Mouse (Mus musculus) layer of hippocampus, adult 2 months (tissue): ENCODE results near the gene Mmab. TPM values are rescaled to one million over a fixed set of nuclear protein-coding genes. Genes with fewer than 3 reads are reported as not detected.

ENCODE experiments used
- DNase-seq, 2 experiments: peaks; one replicate each; pipeline ENCODE4 v3.0.0; 2022; ENCODE audit warnings: low spot score in 2 of 2
- H3K27ac ChIP-seq: fragments of 200-600 bp; 2 replicates; pipeline ENCODE4 v1.8.1; 2022
- H3K4me3 ChIP-seq: fragments of 200-600 bp; 2 replicates; pipeline ENCODE4 v1.8.1; 2022; ENCODE audit warnings: mild to moderate bottlenecking
- CTCF ChIP-seq: fragments of 200-600 bp; conservative IDR thresholded peaks from 2 replicates; pipeline ENCODE4 v1.8.1; 2022; ENCODE audit warnings: antibody characterized with exemption, mild to moderate bottlenecking, moderate library complexity
- total RNA-seq, 2 experiments: library from RNA; stranded (reverse); gene quantifications; 2 replicates each; pipeline ENCODE4 v1.2.3; 2021

Mmab gene
- total RNA-seq, 2 experiments from 2014 or later = 18.6 to 20.4 TPM

DNA sequence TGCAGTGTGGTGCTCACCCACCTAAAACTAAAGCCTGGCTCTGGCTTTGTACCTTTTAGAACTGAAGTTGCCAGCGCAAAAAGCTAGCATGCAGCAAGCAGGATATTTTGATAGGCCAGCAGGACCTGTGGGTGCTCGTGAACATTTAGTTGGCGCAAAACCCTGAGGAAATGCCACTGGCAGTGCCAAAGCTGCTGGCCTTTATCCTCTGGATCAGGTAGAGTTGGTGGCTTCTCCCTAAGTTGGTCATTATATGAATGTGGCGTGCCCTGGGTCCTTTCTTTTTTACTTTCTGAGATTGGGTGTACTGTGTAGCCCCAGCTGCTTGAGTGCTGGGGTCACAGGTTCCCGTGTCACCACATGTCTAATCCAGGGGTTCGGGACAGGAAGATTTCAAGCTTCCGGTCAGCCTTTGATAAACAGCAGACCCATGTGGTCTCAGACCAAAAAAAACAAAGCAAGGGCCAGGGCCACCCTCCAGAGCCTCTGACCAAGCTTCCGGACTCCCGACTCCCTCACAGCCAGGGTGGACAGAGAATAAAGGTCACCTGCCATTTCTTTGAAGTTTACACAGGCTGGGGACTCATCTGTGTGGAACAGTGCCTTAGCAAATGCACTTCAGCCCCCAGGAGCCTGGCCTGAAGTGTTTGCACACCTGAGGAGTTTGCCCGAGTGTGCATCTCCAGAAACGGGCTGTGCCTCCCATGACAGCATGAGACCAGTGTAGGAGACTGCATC, 22.1 kb downstream of the Mmab start:
- Histone ChIP-seq H3K27ac (no peak overlapping the region), H3K4me3 (no peak overlapping the region)
- DNase-seq = no peak
- TF ChIP-seq CTCF = no peak

GRCm38 (mm10) chr5:114418541-114418940, 25.3 kb downstream of the Mmab start:
- Histone ChIP-seq H3K4me3 (no peak overlapping the region), H3K27ac (no peak overlapping the region)
- TF ChIP-seq CTCF = peak; percentile 68
- DNase-seq = no peak

DNA sequence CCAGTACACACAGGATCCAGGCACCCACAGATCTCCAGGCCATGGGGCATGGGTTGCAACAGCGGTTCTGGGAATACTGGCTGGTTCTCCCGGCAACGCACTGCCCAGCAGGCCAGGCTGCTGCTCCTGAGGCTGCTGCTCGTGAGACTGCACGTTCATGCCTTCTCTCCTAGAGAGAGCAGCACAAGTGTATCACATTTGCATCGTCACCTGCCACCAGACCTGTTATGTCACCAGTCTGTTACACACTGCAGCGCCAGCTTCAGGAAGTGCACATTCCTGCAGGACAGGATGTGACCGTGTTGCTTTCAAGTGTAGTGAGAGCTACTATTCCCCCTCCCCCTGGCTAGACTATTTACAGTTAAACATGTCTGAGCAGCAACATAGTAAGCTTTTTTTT, 27.0 kb downstream of the Mmab start:
- peak; percentile 20; the same call in 1 of the 2 replicates for TF ChIP-seq CTCF
- Histone ChIP-seq H3K27ac (no peak overlapping the region), H3K4me3 (no peak overlapping the region)
- no peak for DNase-seq

DNA sequence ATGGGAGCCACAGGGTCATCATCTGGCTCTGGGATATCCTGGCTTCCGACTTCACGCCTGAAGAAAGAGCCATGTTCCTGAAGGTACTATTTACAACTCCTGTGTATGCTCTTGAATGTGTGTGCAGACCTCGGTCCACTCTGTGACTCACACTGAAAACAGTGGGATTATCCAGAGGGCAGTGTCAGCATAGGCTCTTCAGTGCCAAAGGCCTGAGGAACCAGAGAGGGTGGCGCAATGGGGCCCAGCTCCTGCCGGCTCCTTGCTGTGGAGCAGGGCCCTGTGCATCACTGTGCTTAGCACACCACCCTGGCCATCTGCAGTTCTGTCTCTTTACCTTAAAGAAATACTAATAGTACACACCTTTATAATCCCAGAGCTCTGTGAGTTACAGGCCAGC, 28.3 kb downstream of the Mmab start:
- Histone ChIP-seq H3K4me3 (no peak overlapping the region), H3K27ac (peak overlapping the region; percentile 76; the same call in 1 of the 2 replicates)
- DNase-seq = no peak
- no peak for TF ChIP-seq CTCF

DNA sequence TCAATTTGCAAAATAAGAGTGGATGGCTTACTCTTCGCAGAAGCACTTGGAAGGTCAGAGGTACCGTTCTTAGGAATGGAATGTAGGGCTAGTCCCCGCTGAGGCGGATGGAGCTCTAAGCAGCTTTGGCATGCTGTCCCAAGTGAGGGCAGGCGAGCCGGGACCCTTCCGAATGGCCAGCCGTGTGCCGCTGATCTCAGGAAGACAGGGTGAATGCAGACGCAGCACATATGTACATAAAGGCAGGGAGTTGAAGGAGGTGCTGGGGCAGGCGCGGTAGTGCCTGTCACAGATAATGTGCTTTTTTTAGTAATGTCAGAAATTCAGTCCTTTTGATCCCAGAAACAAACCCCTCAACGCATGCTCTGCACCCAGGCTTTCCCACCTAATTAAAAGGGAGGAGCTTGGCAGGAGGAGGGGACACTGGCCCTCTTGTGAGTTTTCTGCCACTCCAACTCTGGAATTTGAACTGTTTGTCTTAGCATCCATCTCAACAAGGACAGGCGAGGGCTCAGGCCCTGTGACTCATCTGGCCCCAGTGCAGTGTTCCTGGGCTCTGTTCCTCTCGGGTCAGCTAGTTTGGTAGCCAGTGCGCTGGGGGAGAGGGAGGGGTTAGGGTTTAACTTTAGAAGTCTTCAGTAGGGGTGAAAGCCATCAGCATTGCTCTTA, 30.7 kb downstream of the Mmab start:
- H3K27ac ChIP-seq = no peak overlapping the region
- TF ChIP-seq CTCF = no peak
- H3K4me3 ChIP-seq = no peak overlapping the region
- no peak for DNase-seq

GRCm38 (mm10) chr5:114412361-114412998, 31.4 kb downstream of the Mmab start:
- no peak for DNase-seq
- no peak overlapping the region for H3K27ac ChIP-seq
- H3K4me3 ChIP-seq = no peak overlapping the region
- TF ChIP-seq CTCF = no peak

DNA sequence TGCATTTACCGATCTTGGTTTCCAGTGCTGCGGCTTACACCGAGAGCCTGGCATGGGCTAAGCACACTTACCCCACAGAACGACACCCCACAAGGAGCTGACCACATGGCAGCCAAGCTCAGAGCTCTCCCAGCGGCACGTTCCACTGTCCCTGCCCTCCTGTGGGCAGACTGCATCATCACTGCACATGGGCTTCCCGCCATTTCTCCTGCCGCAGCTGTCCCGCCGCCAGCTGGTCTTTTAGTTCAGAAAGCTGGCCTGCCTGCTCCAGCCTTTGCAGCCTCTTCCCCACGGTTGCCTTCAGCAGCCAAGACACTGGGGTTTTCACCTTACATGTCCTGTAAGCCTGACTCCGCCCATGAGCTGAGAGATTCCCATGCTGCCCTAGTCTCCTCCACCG, 33.4 kb downstream of the Mmab start:
- DNase-seq = no peak
- TF ChIP-seq CTCF = no peak
- Histone ChIP-seq H3K4me3 (no peak overlapping the region), H3K27ac (no peak overlapping the region)

DNA sequence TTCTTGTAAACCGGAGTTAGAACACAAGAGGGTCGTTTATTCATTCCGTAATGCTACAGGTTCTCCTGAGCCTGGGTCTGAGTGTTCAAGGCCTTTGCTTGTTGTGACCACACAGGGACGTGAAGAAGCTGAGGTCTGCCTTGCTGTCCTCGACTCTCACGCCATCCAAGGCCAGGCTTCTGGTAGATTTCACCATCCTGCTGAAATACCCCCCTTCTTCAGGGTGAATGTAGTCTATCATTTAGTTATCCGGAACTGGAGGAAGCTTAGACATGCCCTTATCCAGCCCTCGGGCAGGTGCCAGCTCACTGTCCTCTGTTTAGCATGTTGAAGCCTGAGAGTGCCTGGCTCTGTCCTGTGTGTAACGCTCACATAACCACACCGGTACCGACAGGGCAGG, 35.0 kb downstream of the Mmab start:
- DNase-seq = no peak
- TF ChIP-seq CTCF = no peak
- H3K27ac ChIP-seq = no peak overlapping the region
- H3K4me3 ChIP-seq = no peak overlapping the region

DNA sequence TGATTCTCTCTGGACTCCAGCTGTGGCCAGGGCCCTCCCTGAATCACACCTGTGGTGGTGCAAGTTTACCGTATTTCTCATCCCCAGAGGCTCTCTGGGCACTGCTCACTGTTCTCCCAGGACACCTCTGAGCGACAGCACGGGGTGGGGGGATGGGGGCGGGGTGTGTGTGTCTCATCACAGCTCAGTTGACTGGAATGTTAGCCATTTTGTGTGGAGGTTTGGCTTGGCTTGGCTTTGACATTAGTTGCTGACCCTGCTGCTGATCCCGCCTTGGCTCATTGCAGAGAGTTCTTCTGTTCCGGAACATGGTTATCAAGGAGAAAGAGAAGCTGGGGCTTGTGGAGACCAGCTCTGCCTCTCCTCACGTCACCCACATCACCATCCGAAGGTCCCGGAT, 36.0 kb downstream of the Mmab start:
- no peak overlapping the region for H3K4me3 ChIP-seq
- no peak for DNase-seq
- H3K27ac ChIP-seq = no peak overlapping the region
- no peak for TF ChIP-seq CTCF

- Histone ChIP-seq H3K4me3 (no peak overlapping the region), H3K27ac (no peak overlapping the region)
- no peak for TF ChIP-seq CTCF
- DNase-seq = no peak
Measured at GRCm38 (mm10) chr5:114407269-114407668, 36.6 kb downstream of the Mmab start.

DNA sequence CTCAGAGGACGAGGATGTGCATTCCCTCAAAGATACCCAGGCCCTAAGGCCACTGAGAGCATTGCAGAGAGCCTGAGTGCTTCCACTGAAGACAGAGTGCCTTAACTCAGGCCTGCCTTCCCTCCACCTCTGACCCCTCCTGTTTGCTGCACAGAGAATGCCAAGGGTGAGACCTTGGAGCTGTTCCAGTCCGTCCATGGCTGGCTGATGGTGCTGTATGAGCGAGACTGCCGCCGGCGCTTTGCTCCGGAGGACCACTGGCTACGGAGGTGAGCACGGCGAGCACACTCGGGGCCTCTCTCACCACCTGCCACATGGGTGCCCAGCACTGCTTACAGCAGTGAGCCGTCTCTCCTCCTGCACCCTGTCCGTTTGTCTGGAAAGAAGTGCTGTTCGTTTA, 37.3 kb downstream of the Mmab start:
- Histone ChIP-seq H3K4me3 (no peak overlapping the region), H3K27ac (no peak overlapping the region)
- no peak for DNase-seq
- no peak for TF ChIP-seq CTCF

DNA sequence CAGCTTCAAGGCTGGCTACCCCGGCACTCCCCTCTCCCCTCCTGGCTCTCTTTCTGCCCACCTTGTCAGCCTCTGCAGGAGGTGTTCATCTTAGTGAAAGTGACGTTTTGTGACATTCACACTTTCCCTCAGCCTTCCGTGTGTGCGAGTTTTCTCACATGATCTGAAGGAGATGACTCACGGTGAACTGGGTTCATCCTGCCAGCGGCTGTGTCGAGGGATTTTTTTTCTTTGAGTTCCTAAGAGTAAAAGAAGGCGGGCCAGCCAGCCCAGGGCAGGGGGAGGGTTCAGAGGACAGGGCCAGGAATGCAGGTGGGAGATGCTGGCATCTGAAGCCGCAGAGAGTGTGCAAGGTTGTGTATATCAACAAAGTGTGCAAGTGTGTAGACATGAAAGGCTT, 50.7 kb downstream of the Mmab start:
- TF ChIP-seq CTCF = no peak
- DNase-seq = no peak
- Histone ChIP-seq H3K27ac (no peak overlapping the region), H3K4me3 (no peak overlapping the region)

DNA sequence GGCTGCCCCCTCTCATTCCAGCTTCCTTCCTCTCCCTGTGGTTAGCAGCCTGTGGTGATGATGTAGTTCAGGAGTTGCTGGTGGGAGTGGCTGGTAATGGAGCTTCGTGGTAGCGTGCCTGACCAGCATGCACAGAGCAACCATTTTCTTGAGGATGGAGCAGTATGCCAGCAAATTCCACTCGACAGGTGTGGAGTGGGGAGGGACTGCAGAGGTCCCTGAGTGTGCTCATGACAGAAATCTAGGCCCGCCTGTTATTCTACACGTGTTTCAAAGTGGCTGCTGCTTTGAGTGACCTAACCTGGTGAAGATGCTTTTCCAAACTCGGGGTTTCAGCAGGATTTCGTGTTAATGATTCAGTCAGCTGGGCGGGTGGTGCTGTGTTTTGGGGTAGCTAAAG, 59.4 kb downstream of the Mmab start:
- TF ChIP-seq CTCF = no peak
- H3K4me3 ChIP-seq = no peak overlapping the region
- DNase-seq = no peak
- H3K27ac ChIP-seq = no peak overlapping the region
